Mouse (Mus musculus): Measurements from ENCODE around the gene Mylip. TPM values are rescaled to one million over a fixed set of nuclear protein-coding genes. Genes with fewer than 3 reads are reported as not detected.

Mylip gene
- polyA plus RNA-seq, 1 experiment from 2014 or later: 7.8 TPM

GRCm38 (mm10) chr13:45397240-45397639, 7.7 kb downstream of the Mylip start:
- Histone ChIP-seq H3K4me2 (replicated peaks; ENCODE audit: low read depth, low read length) (no peak overlapping the region), H3K4me1 (replicated peaks; ENCODE audit: control insufficient read depth, insufficient read depth, low read length) (0 out of 2 replicates have a peak, but pooled peaks cover 5% of the 10 kb centered on the region), H3K4me3 (ENCODE audit: low read depth, low read length) (no peak overlapping the region), H3K27ac (ENCODE audit: low read depth, low read length) (0 out of 2 replicates have a peak overlapping the region, but pooled peaks have one; percentile 4), H3K36me3 (ENCODE audit: control insufficient read depth, insufficient read depth, low read length) (no peaks in the 10 kb centered on the region), H3K9me3 (ENCODE audit: control insufficient read depth, low read length) (no peaks in the 10 kb centered on the region), H3K9ac (ENCODE audit: low read depth, low read length) (no peak overlapping the region), H3K27me3 (ENCODE audit: control insufficient read depth, insufficient read depth, low read length) (no peaks in the 10 kb centered on the region)
- ATAC-seq (ENCODE audit: low FRiP score) (no peak; the same call in 1 of the 2 replicates), DNase-seq (ENCODE audit: low spot score) (no peak)
- 28% methylated on average over 5 of the region's 5 CpGs for WGBS

DNA sequence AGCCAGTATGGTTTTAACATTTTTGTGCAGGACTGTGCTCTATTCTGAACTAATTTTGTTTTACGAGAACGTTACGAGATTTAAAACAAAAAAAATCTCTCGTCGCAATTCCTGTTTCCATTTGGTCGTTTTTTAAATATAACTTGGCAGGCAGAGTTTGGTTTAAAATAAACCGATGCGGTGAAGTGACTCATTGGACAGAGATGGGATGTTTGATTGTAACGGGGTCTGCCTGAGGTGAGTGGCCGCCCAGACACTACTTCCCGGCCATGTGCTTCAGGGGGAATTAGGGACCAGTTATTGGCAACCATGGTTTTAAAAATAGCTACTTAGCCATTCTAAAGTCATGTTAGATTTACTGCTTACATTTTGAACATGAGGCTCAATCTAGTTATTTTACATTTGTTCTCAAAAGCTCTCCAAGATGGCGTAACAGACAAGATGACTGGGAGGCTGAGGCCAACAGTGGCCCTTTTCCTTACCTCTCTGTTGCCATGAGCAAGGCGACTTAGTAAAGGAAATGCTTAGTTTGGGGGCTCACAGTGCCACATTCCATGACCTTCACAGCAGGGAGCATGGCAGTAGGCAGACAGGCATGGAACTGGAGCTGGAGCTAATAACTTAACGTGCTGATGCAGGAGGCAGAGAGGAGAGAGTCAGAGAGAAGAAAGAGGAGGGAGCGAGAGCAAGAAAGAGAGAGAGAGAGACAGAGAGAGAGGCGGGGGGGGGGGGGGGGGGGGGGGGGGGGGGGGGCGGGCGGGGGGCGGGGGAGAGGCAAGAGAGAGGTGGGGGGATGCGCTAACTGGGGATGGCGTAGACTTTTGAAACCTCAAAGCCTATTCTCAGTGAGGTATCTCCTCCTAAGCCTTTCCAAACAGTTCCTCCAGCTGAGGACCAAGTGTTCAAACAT, 8.6 kb downstream of the Mylip start:
- DNase-seq (ENCODE audit: low spot score): no peak
- no peaks in the 10 kb centered on the region for H3K36me3 ChIP-seq (ENCODE audit: control insufficient read depth, insufficient read depth, low read length)
- 68% methylated on average over 16 of the region's 21 CpGs for WGBS

GRCm38 (mm10) chr13:45400700-45401099, 11.2 kb downstream of the Mylip start:
- H3K4me1 ChIP-seq (replicated peaks; ENCODE audit: control insufficient read depth, insufficient read depth, low read length): 0 out of 2 replicates have a peak, but pooled peaks cover 5% of the 10 kb centered on the region
- ATAC-seq (ENCODE audit: low FRiP score) (no peak), DNase-seq (ENCODE audit: low spot score) (no peak)
- no peak overlapping the region for H3K9ac ChIP-seq (ENCODE audit: low read depth, low read length)
- no peak overlapping the region for H3K27ac ChIP-seq (ENCODE audit: low read depth, low read length)
- WGBS: 85% methylated on average over 7 of the region's 7 CpGs
- H3K36me3 ChIP-seq (ENCODE audit: control insufficient read depth, insufficient read depth, low read length): no peaks in the 10 kb centered on the region
- no peak overlapping the region for H3K4me3 ChIP-seq (ENCODE audit: low read depth, low read length)
- H3K4me2 ChIP-seq (replicated peaks; ENCODE audit: low read depth, low read length): no peak overlapping the region
- H3K9me3 ChIP-seq (ENCODE audit: control insufficient read depth, low read length): no peaks in the 10 kb centered on the region
- H3K27me3 ChIP-seq (ENCODE audit: control insufficient read depth, insufficient read depth, low read length): no peaks in the 10 kb centered on the region

More for the DNA sequence above, 8.6 kb downstream of the Mylip start:
- Histone ChIP-seq H3K9me3 (ENCODE audit: control insufficient read depth, low read length) (no peaks in the 10 kb centered on the region), H3K27ac (ENCODE audit: low read depth, low read length) (peak overlapping the region; percentile 4; the same call in 1 of the 2 replicates), H3K4me2 (replicated peaks; ENCODE audit: low read depth, low read length) (no peak overlapping the region), H3K9ac (ENCODE audit: low read depth, low read length) (no peak overlapping the region), H3K4me1 (replicated peaks; ENCODE audit: control insufficient read depth, insufficient read depth, low read length) (0 out of 2 replicates have a peak, but pooled peaks cover 5% of the 10 kb centered on the region), H3K27me3 (ENCODE audit: control insufficient read depth, insufficient read depth, low read length) (no peaks in the 10 kb centered on the region), H3K4me3 (ENCODE audit: low read depth, low read length) (no peak overlapping the region)
- ATAC-seq (ENCODE audit: low FRiP score): no peak

- no peak for ATAC-seq (ENCODE audit: low FRiP score)
- Histone ChIP-seq H3K36me3 (ENCODE audit: control insufficient read depth, insufficient read depth, low read length) (no peaks in the 10 kb centered on the region), H3K4me2 (replicated peaks; ENCODE audit: low read depth, low read length) (no peak overlapping the region), H3K9ac (ENCODE audit: low read depth, low read length) (no peak overlapping the region), H3K9me3 (ENCODE audit: control insufficient read depth, low read length) (no peaks in the 10 kb centered on the region), H3K27ac (ENCODE audit: low read depth, low read length) (no peak overlapping the region), H3K4me1 (replicated peaks; ENCODE audit: control insufficient read depth, insufficient read depth, low read length) (0 out of 2 replicates have a peak, but pooled peaks cover 5% of the 10 kb centered on the region), H3K27me3 (ENCODE audit: control insufficient read depth, insufficient read depth, low read length) (no peaks in the 10 kb centered on the region), H3K4me3 (ENCODE audit: low read depth, low read length) (no peak overlapping the region)
- no peak for DNase-seq (ENCODE audit: low spot score)
- WGBS: 71% methylated on average over 7 of the region's 7 CpGs
These were observed 12.3 kb downstream of the Mylip start for GRCm38 (mm10) chr13:45401816-45402215.

GRCm38 (mm10) chr13:45402316-45403039, 12.9 kb downstream of the Mylip start:
- no peak for ATAC-seq (ENCODE audit: low FRiP score)
- Histone ChIP-seq H3K4me3 (ENCODE audit: low read depth, low read length) (no peak overlapping the region), H3K9ac (ENCODE audit: low read depth, low read length) (no peak overlapping the region), H3K4me2 (replicated peaks; ENCODE audit: low read depth, low read length) (no peak overlapping the region), H3K27ac (ENCODE audit: low read depth, low read length) (no peak overlapping the region), H3K27me3 (ENCODE audit: control insufficient read depth, insufficient read depth, low read length) (no peaks in the 10 kb centered on the region), H3K4me1 (replicated peaks; ENCODE audit: control insufficient read depth, insufficient read depth, low read length) (no peaks in the 10 kb centered on the region), H3K36me3 (ENCODE audit: control insufficient read depth, insufficient read depth, low read length) (no peaks in the 10 kb centered on the region), H3K9me3 (ENCODE audit: control insufficient read depth, low read length) (no peaks in the 10 kb centered on the region)
- no peak for DNase-seq (ENCODE audit: low spot score)
- WGBS: 81% methylated on average over 6 of the region's 7 CpGs

GRCm38 (mm10) chr13:45404269-45404668, 14.7 kb downstream of the Mylip start:
- WGBS: 90% methylated on average over 6 of the region's 6 CpGs
- Histone ChIP-seq H3K36me3 (ENCODE audit: control insufficient read depth, insufficient read depth, low read length) (peaks cover 3% of the 10 kb centered on the region; the same call in 1 of the 2 replicates), H3K9me3 (ENCODE audit: control insufficient read depth, low read length) (no peaks in the 10 kb centered on the region), H3K4me2 (replicated peaks; ENCODE audit: low read depth, low read length) (no peak overlapping the region), H3K4me3 (ENCODE audit: low read depth, low read length) (no peak overlapping the region), H3K27me3 (ENCODE audit: control insufficient read depth, insufficient read depth, low read length) (no peaks in the 10 kb centered on the region), H3K4me1 (replicated peaks; ENCODE audit: control insufficient read depth, insufficient read depth, low read length) (no peaks in the 10 kb centered on the region), H3K9ac (ENCODE audit: low read depth, low read length) (no peak overlapping the region), H3K27ac (ENCODE audit: low read depth, low read length) (no peak overlapping the region)
- ATAC-seq (ENCODE audit: low FRiP score) (no peak), DNase-seq (ENCODE audit: low spot score) (no peak)

GRCm38 (mm10) chr13:45405194-45405810, 15.8 kb downstream of the Mylip start:
- Histone ChIP-seq H3K27me3 (ENCODE audit: control insufficient read depth, insufficient read depth, low read length) (no peaks in the 10 kb centered on the region), H3K9me3 (ENCODE audit: control insufficient read depth, low read length) (no peaks in the 10 kb centered on the region), H3K27ac (ENCODE audit: low read depth, low read length) (no peak overlapping the region), H3K4me3 (ENCODE audit: low read depth, low read length) (no peak overlapping the region), H3K4me2 (replicated peaks; ENCODE audit: low read depth, low read length) (no peak overlapping the region), H3K36me3 (ENCODE audit: control insufficient read depth, insufficient read depth, low read length) (peaks cover 3% of the 10 kb centered on the region; the same call in 1 of the 2 replicates), H3K4me1 (replicated peaks; ENCODE audit: control insufficient read depth, insufficient read depth, low read length) (no peaks in the 10 kb centered on the region), H3K9ac (ENCODE audit: low read depth, low read length) (no peak overlapping the region)
- WGBS: 89% methylated on average over 6 of the region's 6 CpGs
- ATAC-seq (ENCODE audit: low FRiP score) (no peak), DNase-seq (ENCODE audit: low spot score) (no peak)

GRCm38 (mm10) chr13:45406289-45406688, 16.7 kb downstream of the Mylip start:
- ATAC-seq (ENCODE audit: low FRiP score) (no peak), DNase-seq (ENCODE audit: low spot score) (no peak)
- 91% methylated on average over 11 of the region's 11 CpGs for WGBS
- Histone ChIP-seq H3K9me3 (ENCODE audit: control insufficient read depth, low read length) (no peaks in the 10 kb centered on the region), H3K27me3 (ENCODE audit: control insufficient read depth, insufficient read depth, low read length) (no peaks in the 10 kb centered on the region), H3K4me3 (ENCODE audit: low read depth, low read length) (no peak overlapping the region), H3K27ac (ENCODE audit: low read depth, low read length) (no peak overlapping the region), H3K36me3 (ENCODE audit: control insufficient read depth, insufficient read depth, low read length) (peaks cover 3% of the 10 kb centered on the region; the same call in 1 of the 2 replicates), H3K4me1 (replicated peaks; ENCODE audit: control insufficient read depth, insufficient read depth, low read length) (no peaks in the 10 kb centered on the region), H3K4me2 (replicated peaks; ENCODE audit: low read depth, low read length) (no peak overlapping the region), H3K9ac (ENCODE audit: low read depth, low read length) (no peak overlapping the region)
